Mouse (Mus musculus) liver, postnatal 0 days (tissue): Measurements from ENCODE around the gene Scml4.

Source experiments
- CTCF ChIP-seq: sonication (generic); IDR thresholded peaks from 2 replicates; pipeline ENCODE4 v1.5.1; 2016; ENCODE audit warnings: antibody characterized with exemption, low read depth
- EP300 ChIP-seq: IDR thresholded peaks from 2 replicates; pipeline ENCODE4 v1.6.1; 2016; ENCODE audit warnings: antibody characterized with exemption, low read depth, mild to moderate bottlenecking

DNA sequence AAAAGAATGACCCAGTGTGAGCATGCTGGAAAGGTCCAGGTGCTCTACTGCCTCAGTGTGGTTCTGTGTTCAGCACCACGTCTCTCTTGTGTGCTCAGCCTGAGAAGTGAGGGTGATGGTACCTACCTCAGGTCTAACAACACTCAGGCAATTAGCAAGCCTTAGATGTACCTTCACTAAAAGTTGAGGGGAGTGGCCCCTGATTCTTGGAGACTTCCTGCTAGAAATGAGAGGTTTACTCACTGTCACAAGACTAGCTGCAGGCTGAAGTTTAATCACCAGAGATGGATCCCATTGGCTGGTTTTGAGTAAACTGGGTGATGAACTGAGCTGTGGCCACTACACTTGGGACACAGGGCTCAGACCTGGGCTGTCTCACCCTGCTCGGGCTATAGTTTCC lies 137.1 kb downstream of the Scml4 start:
- TF ChIP-seq CTCF (no peak), EP300 (no peak)
